Comparison of ENCODE assay signal across 12 mouse cellular contexts in the genomic region with DNA sequence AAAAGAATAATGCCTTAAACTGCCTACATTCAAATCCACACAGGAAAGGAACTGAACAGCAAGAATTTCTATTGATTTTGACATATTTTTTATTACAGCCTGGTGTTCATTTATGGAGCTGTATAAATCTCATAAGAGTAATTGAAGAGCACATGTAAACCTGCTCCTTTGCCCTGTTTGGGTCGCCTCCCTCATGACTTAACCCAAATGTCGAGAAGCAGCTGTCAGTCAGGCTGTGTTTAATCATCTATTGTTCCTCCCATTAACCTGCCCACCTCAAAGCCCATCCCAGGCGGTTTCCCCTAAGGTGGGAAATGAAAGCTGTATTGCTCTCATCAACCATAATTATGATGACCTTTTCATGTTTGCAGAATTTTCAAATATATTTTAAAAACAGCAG.
"Had no signal": no experiment of that assay in that cellular context is flagged by ENCODE, and none has a peak within 500 bp of the region (broad histone marks: within the 10 kb centered on the region; RNA-seq: fewer than 3 reads in every experiment).

No protein-coding gene starts in this region.

- H3K4me2 ChIP-seq: limb, embryonic 13.5 days had no signal

- H3K27me3 ChIP-seq: limb, embryonic 13.5 days had no signal

- H3K9me3 ChIP-seq: limb, embryonic 13.5 days had no signal

- H3K9ac ChIP-seq: limb, embryonic 13.5 days; liver, embryonic 14.5 days had no signal

- H3K36me3 ChIP-seq: limb, embryonic 13.5 days had no signal

- DNase-seq: kidney, adult 11 months; kidney, adult 9 months; kidney, postnatal 4 days; left cerebral cortex, postnatal 4 days; lung, adult 18-20 months; spleen, adult 18-20 months; thymus, adult 18-20 months; thymus, postnatal 14 days had no signal

- H3K4me3 ChIP-seq: layer of hippocampus, adult 2 months; limb, embryonic 13.5 days had no signal

- H3K27ac ChIP-seq: kidney, postnatal 0 days; layer of hippocampus, adult 2 months; limb, embryonic 13.5 days; liver, embryonic 14.5 days had no signal
